Mouse (Mus musculus) mature B cell (primary cell): ENCODE results near the gene Rhbdl1.
"Not testable (repeated sequence)": the region's sequence is repeated elsewhere in the genome, so short reads cannot be mapped to it uniquely, and the experiment has no call there.

Experiments
- in situ Hi-C: fragments of 300-500 bp; cut with MboI; formaldehyde crosslinking; loops from 2 replicates; pipeline ENCODE4 v1.14.3; 2019

Rhbdl1 gene

GRCm38 (mm10) chr17:25825984-25826570, 11.0 kb downstream of the Rhbdl1 start:
- in situ Hi-C loops = no loop called here

- in situ Hi-C loops = no loop called here
Observed at GRCm38 (mm10) chr17:25825311-25825710, 11.8 kb downstream of the Rhbdl1 start.

GRCm38 (mm10) chr17:25824362-25825142, 12.5 kb downstream of the Rhbdl1 start:
- in situ Hi-C loops = no loop called here

- in situ Hi-C loops = no loop called here
Observed at GRCm38 (mm10) chr17:25823452-25823851, 13.6 kb downstream of the Rhbdl1 start, which contains the start of gene Wdr24. Wdr24 (plus strand) TSS chr17:25823627.

- in situ Hi-C loops = no loop called here
Observed at GRCm38 (mm10) chr17:25818851-25819780, 18.0 kb downstream of the Rhbdl1 start.

GRCm38 (mm10) chr17:25817662-25818061, 19.4 kb downstream of the Rhbdl1 start:
- in situ Hi-C loops = no loop called here

- in situ Hi-C loops = no loop called here
Observed at GRCm38 (mm10) chr17:25813471-25813870, 23.6 kb downstream of the Rhbdl1 start.

- in situ Hi-C loops = no loop called here
Observed at GRCm38 (mm10) chr17:25810890-25811289, 26.2 kb downstream of the Rhbdl1 start.

- in situ Hi-C loops = no loop called here
Observed at GRCm38 (mm10) chr17:25809606-25810340, 27.3 kb downstream of the Rhbdl1 start.

GRCm38 (mm10) chr17:25808789-25809605, 28.1 kb downstream of the Rhbdl1 start, which contains the start of gene Fbxl16:
Fbxl16 (plus strand) TSS chr17:25809085.
- in situ Hi-C loops = no loop called here

- in situ Hi-C loops = no loop called here
Observed at GRCm38 (mm10) chr17:25808028-25808427, 29.1 kb downstream of the Rhbdl1 start.

GRCm38 (mm10) chr17:25807452-25807851, 29.6 kb downstream of the Rhbdl1 start:
- in situ Hi-C loops = not testable (repeated sequence)

GRCm38 (mm10) chr17:25806507-25806906, 30.6 kb downstream of the Rhbdl1 start:
- in situ Hi-C loops = no loop called here

GRCm38 (mm10) chr17:25802825-25803517, 34.1 kb downstream of the Rhbdl1 start:
- in situ Hi-C loops = loop anchor here (5.0 kb wide), 1 partner anchor 36 kb away; no protein-coding TSS in a partner anchor

GRCm38 (mm10) chr17:25801029-25801428, 36.1 kb downstream of the Rhbdl1 start:
- in situ Hi-C loops = loop anchor here (5.0 kb wide), 1 partner anchor 34 kb away; no protein-coding TSS in a partner anchor

GRCm38 (mm10) chr17:25796951-25797369, 40.1 kb downstream of the Rhbdl1 start, which contains the start of gene Metrn:
Metrn (minus strand) TSS chr17:25797136.
- in situ Hi-C loops = no loop called here

GRCm38 (mm10) chr17:25796211-25796771, 40.8 kb downstream of the Rhbdl1 start:
- in situ Hi-C loops = no loop called here

GRCm38 (mm10) chr17:25795609-25796092, 41.4 kb downstream of the Rhbdl1 start, which contains the start of gene AC134908.4:
AC134908.4 (minus strand) TSS chr17:25795659.
- in situ Hi-C loops = no loop called here

GRCm38 (mm10) chr17:25794998-25795397, 42.1 kb downstream of the Rhbdl1 start:
- in situ Hi-C loops = no loop called here
